Mouse (Mus musculus): ENCODE measurements around the gene Serpinb12. TPM values are rescaled to one million over a fixed set of nuclear protein-coding genes. Genes with fewer than 3 reads are reported as not detected.

The Serpinb12 gene
- polyA plus RNA-seq, 1 experiment from 2014 or later: not detected

Other genes starting within 250 kb of the Serpinb12 start
- gene Bcl2, start 220.2 kb upstream of the Serpinb12 start, polyA plus RNA-seq (2016; fragmentation: Nextera tagmentation; extraction: Ambion mirVana): 8.0 and 8.1 TPM in 2 replicates
- gene Kdsr, start 174.7 kb upstream of the Serpinb12 start, polyA plus RNA-seq (2016; fragmentation: Nextera tagmentation; extraction: Ambion mirVana): 7.5 and 8.5 TPM in 2 replicates
- 67.8 and 68.3 TPM in 2 replicates for gene Vps4b, start 137.7 kb upstream of the Serpinb12 start, polyA plus RNA-seq (2016; fragmentation: Nextera tagmentation; extraction: Ambion mirVana)
- gene Serpinb5, start 73.3 kb upstream of the Serpinb12 start, polyA plus RNA-seq (2016; fragmentation: Nextera tagmentation; extraction: Ambion mirVana): not detected in 2 replicates
- not detected in 2 replicates for gene Serpinb13, start 46.5 kb downstream of the Serpinb12 start, polyA plus RNA-seq (2016; fragmentation: Nextera tagmentation; extraction: Ambion mirVana)
- not detected in 2 replicates for gene Serpinb3a, start 117.9 kb downstream of the Serpinb12 start, polyA plus RNA-seq (2016; fragmentation: Nextera tagmentation; extraction: Ambion mirVana)
- gene Serpinb3d, start 149.1 kb downstream of the Serpinb12 start, polyA plus RNA-seq (2016; fragmentation: Nextera tagmentation; extraction: Ambion mirVana): not detected in 2 replicates

Data from forebrain, embryonic 10.5 days (tissue).